Mouse (Mus musculus) liver, embryonic 13.5 days (tissue): Measurements from ENCODE around the gene Inpp5d. TPM values are rescaled to one million over a fixed set of nuclear protein-coding genes. Genes with fewer than 3 reads are reported as not detected.

Source experiments
- ATAC-seq: fragments of 200-750 bp; cut with Nextera tagmentation; 2 replicates; pipeline ENCODE4 v1.8.0; 2017; ENCODE audit warnings: low read depth, mild to moderate bottlenecking, moderate number of reproducible peaks, moderate library complexity
- DNase-seq: peaks from one replicate; pipeline ENCODE4 v3.0.0; 2022
- H3K27ac ChIP-seq: fragments of 300-500 bp; sonication (generic); 2 replicates; pipeline ENCODE4 v1.5.1; 2015; ENCODE audit warnings: moderate library complexity, mild to moderate bottlenecking, inconsistent platforms
- H3K27me3 ChIP-seq: fragments of 300-500 bp; sonication (generic); 2 replicates; pipeline ENCODE4 v1.6.1; 2015; ENCODE audit warnings: mild to moderate bottlenecking, inconsistent platforms
- H3K36me3 ChIP-seq: fragments of 300-500 bp; sonication (generic); 2 replicates; pipeline ENCODE4 v1.6.1; 2015; ENCODE audit warnings: mild to moderate bottlenecking, inconsistent platforms
- H3K4me1 ChIP-seq: fragments of 300-500 bp; sonication (generic); replicated peaks from 2 replicates; pipeline ENCODE4 v1.6.1; 2015; ENCODE audit warnings: inconsistent platforms
- H3K4me2 ChIP-seq: fragments of 300-500 bp; sonication (generic); 2 replicates; pipeline ENCODE4 v1.6.1; 2015; ENCODE audit warnings: inconsistent platforms, mild to moderate bottlenecking, moderate library complexity
- H3K4me3 ChIP-seq: fragments of 300-500 bp; sonication (generic); replicated peaks from 2 replicates; pipeline ENCODE4 v1.5.1; 2015; ENCODE audit warnings: mild to moderate bottlenecking, inconsistent platforms
- H3K9ac ChIP-seq: fragments of 300-500 bp; sonication (generic); 2 replicates; pipeline ENCODE4 v1.6.1; 2015; ENCODE audit warnings: mild to moderate bottlenecking, inconsistent platforms
- H3K9me3 ChIP-seq: fragments of 300-500 bp; sonication (generic); replicated peaks from 2 replicates; pipeline ENCODE4 v1.6.1; 2016; ENCODE audit warnings: inconsistent platforms
- WGBS: fragments of 180-500 bp; shearing (Covaris S2); methylation state at CpG from one replicate; pipeline ENCODE4 v1.1.7; 2015; ENCODE audit not compliant: insufficient replicate concordance; 5-methylcytosine and 5-hydroxymethylcytosine counted together
- polyA plus RNA-seq: library from polyadenylated mRNA; unstranded; fragments of >200 nt; fragmentation: Nextera tagmentation; extraction: Ambion mirVana; gene quantifications from 2 replicates; pipeline ENCODE4 v1.2.1, GENCODE M21; 2015

Gene Inpp5d
- polyA plus RNA-seq, 1 experiment from 2014 or later = 11.0 TPM

GRCm38 (mm10) chr1:87658063-87658462 is 38.0 kb downstream of the Inpp5d start:
- 0 out of 2 replicates have a peak, but pooled peaks cover 5% of the 10 kb centered on the region for H3K36me3 ChIP-seq
- WGBS = 43% methylated on average over 3 of the region's 3 CpGs
- H3K27me3 ChIP-seq = no peaks in the 10 kb centered on the region
- DNase-seq (no peak), ATAC-seq (no peak)
- no peaks in the 10 kb centered on the region for H3K9me3 ChIP-seq
- H3K27ac ChIP-seq = peak overlapping the region; percentile 53
- H3K4me1 ChIP-seq = peaks cover 46% of the 10 kb centered on the region
- no peak overlapping the region for H3K4me3 ChIP-seq
- no peak overlapping the region for H3K4me2 ChIP-seq
- no peak overlapping the region for H3K9ac ChIP-seq

DNA sequence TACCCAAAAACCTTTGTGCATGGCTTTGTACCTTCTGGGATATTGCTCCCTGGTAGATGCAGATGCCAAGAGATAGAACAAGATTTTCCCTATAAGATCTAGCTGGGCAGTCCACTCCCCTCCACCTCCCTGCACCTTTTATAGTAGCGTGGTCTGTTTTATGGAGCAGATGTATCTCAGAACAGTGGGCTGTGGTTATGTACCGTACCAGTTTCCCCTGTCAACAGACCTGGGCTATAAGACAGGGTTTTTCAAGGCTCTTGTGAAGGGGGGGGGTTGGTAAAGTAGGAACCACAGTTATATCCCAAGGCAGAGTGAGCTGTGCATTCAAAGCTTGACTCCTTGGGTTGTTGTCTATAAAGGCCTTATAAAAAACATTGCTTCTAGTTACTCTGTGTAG is 38.4 kb downstream of the Inpp5d start:
- 61% methylated on average over 2 of the region's 2 CpGs for WGBS
- ATAC-seq = no peak

GRCm38 (mm10) chr1:87658937-87659617 is 39.0 kb downstream of the Inpp5d start:
- Histone ChIP-seq H3K9ac (no peak overlapping the region), H3K4me1 (peaks cover 46% of the 10 kb centered on the region), H3K27ac (peak overlapping the region; percentile 67; the same call in 1 of the 2 replicates), H3K4me3 (no peak overlapping the region), H3K27me3 (no peaks in the 10 kb centered on the region), H3K4me2 (no peak overlapping the region), H3K9me3 (0 out of 2 replicates have a peak, but pooled peaks cover 8% of the 10 kb centered on the region), H3K36me3 (peaks cover 12% of the 10 kb centered on the region; the same call in 1 of the 2 replicates)
- 29% methylated on average over 8 of the region's 8 CpGs for WGBS
- DNase-seq = no peak
- peak; percentile 39; the same call in 1 of the 2 replicates for ATAC-seq

More for the DNA sequence above, 38.4 kb downstream of the Inpp5d start:
- H3K9ac ChIP-seq = no peak overlapping the region
- H3K4me1 ChIP-seq = peaks cover 46% of the 10 kb centered on the region
- H3K4me3 ChIP-seq = no peak overlapping the region
- 0 out of 2 replicates have a peak, but pooled peaks cover 2% of the 10 kb centered on the region for H3K9me3 ChIP-seq
- no peaks in the 10 kb centered on the region for H3K27me3 ChIP-seq
- peak overlapping the region; percentile 53 for H3K27ac ChIP-seq
- H3K4me2 ChIP-seq = no peak overlapping the region
- no peak for DNase-seq
- H3K36me3 ChIP-seq = 0 out of 2 replicates have a peak, but pooled peaks cover 8% of the 10 kb centered on the region

GRCm38 (mm10) chr1:87659618-87659960 is 39.5 kb downstream of the Inpp5d start:
- WGBS = 58% methylated on average over 4 of the region's 4 CpGs
- no peak for ATAC-seq
- Histone ChIP-seq H3K4me1 (peaks cover 46% of the 10 kb centered on the region), H3K27ac (peak overlapping the region; percentile 23; the same call in 1 of the 2 replicates), H3K27me3 (no peaks in the 10 kb centered on the region), H3K9me3 (0 out of 2 replicates have a peak, but pooled peaks cover 8% of the 10 kb centered on the region), H3K36me3 (peaks cover 12% of the 10 kb centered on the region; the same call in 1 of the 2 replicates), H3K4me3 (no peak overlapping the region), H3K4me2 (no peak overlapping the region), H3K9ac (no peak overlapping the region)
- DNase-seq = no peak

- Histone ChIP-seq H3K9me3 (0 out of 2 replicates have a peak, but pooled peaks cover 8% of the 10 kb centered on the region), H3K9ac (no peak overlapping the region), H3K27me3 (no peaks in the 10 kb centered on the region), H3K27ac (no peak overlapping the region), H3K4me3 (no peak overlapping the region), H3K36me3 (peaks cover 12% of the 10 kb centered on the region; the same call in 1 of the 2 replicates), H3K4me2 (no peak overlapping the region), H3K4me1 (peaks cover 46% of the 10 kb centered on the region)
- WGBS = 81% methylated on average over 1 of the region's 1 CpGs
- ATAC-seq (no peak), DNase-seq (no peak)
Measured at GRCm38 (mm10) chr1:87660740-87661139, 40.6 kb downstream of the Inpp5d start.

GRCm38 (mm10) chr1:87663992-87664391 is 43.9 kb downstream of the Inpp5d start:
- no peak for ATAC-seq
- peaks cover 19% of the 10 kb centered on the region for H3K4me1 ChIP-seq
- H3K9me3 ChIP-seq = 0 out of 2 replicates have a peak, but pooled peaks cover 8% of the 10 kb centered on the region
- H3K9ac ChIP-seq = no peak overlapping the region
- no peaks in the 10 kb centered on the region for H3K27me3 ChIP-seq
- peaks cover 23% of the 10 kb centered on the region for H3K36me3 ChIP-seq
- 86% methylated on average over 2 of the region's 2 CpGs for WGBS
- H3K4me2 ChIP-seq = no peak overlapping the region
- no peak overlapping the region for H3K4me3 ChIP-seq
- DNase-seq = no peak
- H3K27ac ChIP-seq = no peak overlapping the region

DNA sequence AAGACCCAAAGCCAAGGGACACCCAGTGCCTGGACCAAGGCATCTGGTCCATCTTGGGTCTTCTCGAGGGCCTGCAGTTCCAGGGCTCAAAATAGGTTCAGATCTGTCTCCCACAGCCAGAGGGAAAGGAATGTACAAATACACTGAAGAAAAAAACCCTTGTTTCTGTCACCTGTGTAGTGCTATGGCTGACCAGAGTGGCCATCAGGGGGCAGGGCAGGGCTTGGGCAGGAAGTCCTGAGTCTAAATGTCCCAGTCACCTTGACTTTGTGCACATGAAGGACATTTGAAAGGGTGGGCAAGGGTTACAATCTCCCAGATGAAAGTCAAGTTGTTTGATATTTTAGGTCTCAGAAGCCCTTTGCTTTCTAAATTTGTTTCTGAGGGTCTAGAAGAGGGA is 46.9 kb downstream of the Inpp5d start:
- Histone ChIP-seq H3K27ac (no peak overlapping the region), H3K4me1 (no peaks in the 10 kb centered on the region), H3K4me3 (no peak overlapping the region), H3K9ac (no peak overlapping the region), H3K27me3 (no peaks in the 10 kb centered on the region), H3K9me3 (0 out of 2 replicates have a peak, but pooled peaks cover 8% of the 10 kb centered on the region), H3K36me3 (peaks cover 26% of the 10 kb centered on the region), H3K4me2 (no peak overlapping the region)
- DNase-seq (no peak), ATAC-seq (no peak)
- 50% methylated on average over 1 of the region's 1 CpGs for WGBS

GRCm38 (mm10) chr1:87668300-87668699 is 48.2 kb downstream of the Inpp5d start:
- no peak overlapping the region for H3K27ac ChIP-seq
- WGBS = 81% methylated on average over 7 of the region's 7 CpGs
- H3K9ac ChIP-seq = no peak overlapping the region
- 0 out of 2 replicates have a peak, but pooled peaks cover 7% of the 10 kb centered on the region for H3K9me3 ChIP-seq
- no peaks in the 10 kb centered on the region for H3K4me1 ChIP-seq
- no peak for DNase-seq
- no peak overlapping the region for H3K4me2 ChIP-seq
- H3K27me3 ChIP-seq = no peaks in the 10 kb centered on the region
- H3K4me3 ChIP-seq = no peak overlapping the region
- ATAC-seq = no peak
- peaks cover 19% of the 10 kb centered on the region for H3K36me3 ChIP-seq

DNA sequence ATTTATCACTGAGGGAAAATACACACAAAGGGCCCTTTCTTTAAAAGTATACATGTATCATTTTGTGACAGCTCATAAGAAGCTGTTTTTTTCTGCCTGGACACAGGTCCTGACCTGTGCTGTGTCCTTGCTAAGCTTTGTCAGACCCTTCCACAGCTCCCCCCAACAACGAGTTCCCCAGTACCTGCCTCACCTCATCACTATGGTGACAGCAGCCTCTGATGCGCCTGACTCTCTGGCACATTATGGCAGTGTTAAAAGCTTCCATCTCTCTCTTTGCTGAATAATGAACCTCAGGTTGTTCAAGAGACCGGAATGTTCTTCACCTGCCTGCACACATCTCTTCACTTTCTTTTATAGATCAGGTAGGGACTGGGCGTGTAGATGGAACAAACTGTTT is 51.4 kb downstream of the Inpp5d start:
- Histone ChIP-seq H3K27ac (no peak overlapping the region), H3K4me3 (no peak overlapping the region), H3K9ac (no peak overlapping the region), H3K36me3 (peaks cover 10% of the 10 kb centered on the region), H3K9me3 (no peaks in the 10 kb centered on the region), H3K4me2 (no peak overlapping the region), H3K4me1 (no peaks in the 10 kb centered on the region), H3K27me3 (no peaks in the 10 kb centered on the region)
- DNase-seq (no peak), ATAC-seq (no peak)
- WGBS = 75% methylated on average over 4 of the region's 4 CpGs

- H3K9ac ChIP-seq = no peak overlapping the region
- 0 out of 2 replicates have a peak, but pooled peaks cover 3% of the 10 kb centered on the region for H3K36me3 ChIP-seq
- 77% methylated on average over 9 of the region's 9 CpGs for WGBS
- no peaks in the 10 kb centered on the region for H3K9me3 ChIP-seq
- H3K4me3 ChIP-seq = no peak overlapping the region
- H3K27ac ChIP-seq = no peak overlapping the region
- DNase-seq = no peak
- H3K4me2 ChIP-seq = no peak overlapping the region
- H3K27me3 ChIP-seq = no peaks in the 10 kb centered on the region
- no peak for ATAC-seq
- H3K4me1 ChIP-seq = no peaks in the 10 kb centered on the region
Measured at GRCm38 (mm10) chr1:87673822-87674604, 53.9 kb downstream of the Inpp5d start.

DNA sequence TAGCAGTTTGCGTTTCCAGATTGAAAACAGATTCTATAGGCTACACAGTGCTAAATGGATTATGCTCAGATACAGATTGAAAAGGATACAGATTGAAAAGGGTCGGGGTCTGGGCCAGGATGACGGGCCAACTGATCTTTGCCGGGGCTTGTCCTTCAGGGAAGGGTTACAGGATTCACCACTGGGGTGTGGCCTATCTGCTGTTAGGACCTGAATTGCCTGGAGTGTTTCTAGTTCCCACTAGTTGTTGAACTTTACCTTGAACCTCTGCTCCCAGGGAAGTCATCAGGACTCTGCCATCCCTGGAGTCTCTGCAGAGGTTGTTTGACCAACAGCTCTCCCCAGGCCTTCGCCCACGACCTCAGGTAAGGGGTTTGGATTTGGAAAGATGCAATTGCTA is 55.9 kb downstream of the Inpp5d start:
- no peaks in the 10 kb centered on the region for H3K4me1 ChIP-seq
- H3K36me3 ChIP-seq = no peaks in the 10 kb centered on the region

More for the DNA sequence above, 55.9 kb downstream of the Inpp5d start:
- no peak for DNase-seq
- WGBS = 79% methylated on average over 6 of the region's 6 CpGs
- no peaks in the 10 kb centered on the region for H3K9me3 ChIP-seq
- H3K27me3 ChIP-seq = no peaks in the 10 kb centered on the region
- H3K4me3 ChIP-seq = no peak overlapping the region
- no peak overlapping the region for H3K4me2 ChIP-seq
- no peak overlapping the region for H3K27ac ChIP-seq
- H3K9ac ChIP-seq = no peak overlapping the region
- no peak for ATAC-seq
